ENCODE assay signal across 24 mouse cellular contexts in the genomic region with DNA sequence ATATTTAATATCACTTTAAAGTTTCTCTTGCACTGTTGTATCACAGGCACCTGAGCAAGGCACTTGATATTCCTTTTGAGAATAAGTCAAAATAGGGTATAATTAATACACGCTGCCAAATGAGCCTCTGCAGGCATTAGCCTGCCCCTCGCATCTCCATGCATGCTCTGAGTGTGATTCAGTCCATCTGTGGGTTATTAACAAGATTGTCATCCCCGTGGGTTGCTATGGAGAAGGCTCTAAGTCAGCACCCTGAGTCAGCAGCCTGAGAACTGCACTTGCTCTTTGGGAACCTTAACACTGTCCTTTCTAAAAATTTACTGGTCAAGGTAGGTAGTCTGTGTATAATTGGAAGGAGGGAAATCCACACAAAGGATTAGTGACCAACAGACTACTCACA.
DNase-seq lines count a peak whose midpoint lies in the region; ATAC-seq lines count a peak whose summit lies in the region.
"Had no signal": no experiment of that assay in that cellular context is flagged by ENCODE, and none has a peak within 500 bp of the region (broad histone marks: within the 10 kb centered on the region; RNA-seq: fewer than 3 reads in every experiment).

No protein-coding gene starts in this region.

- no peaks in the 10 kb centered on the region for H3K36me3 ChIP-seq in forebrain, embryonic 16.5 days (ENCODE audit: control insufficient read depth, insufficient read depth)
- H3K36me3 ChIP-seq in forebrain, embryonic 11.5 days (ENCODE audit: control insufficient read depth, insufficient read depth, low read length) = no peaks in the 10 kb centered on the region
- H3K36me3 ChIP-seq: embryonic facial prominence, embryonic 10.5 days; forebrain, embryonic 10.5 days; G1E; hindbrain, embryonic 13.5 days; intestine, embryonic 15.5 days; liver, embryonic 13.5 days; midbrain, embryonic 13.5 days had no signal

- no peak overlapping the region for H3K4me2 ChIP-seq in forebrain, embryonic 16.5 days (ENCODE audit: low read length)
- no peak overlapping the region for H3K4me2 ChIP-seq in forebrain, embryonic 11.5 days (ENCODE audit: low read depth, low read length, severe bottlenecking)
- H3K4me2 ChIP-seq: hindbrain, embryonic 13.5 days; intestine, embryonic 15.5 days; liver, embryonic 13.5 days; midbrain, embryonic 13.5 days had no signal

- H3K4me3 ChIP-seq in forebrain, embryonic 16.5 days (replicated peaks; ENCODE audit: low read length) = no peak overlapping the region
- H3K4me3 ChIP-seq in forebrain, embryonic 11.5 days (ENCODE audit: low read depth, low read length) = no peak overlapping the region
- H3K4me3 ChIP-seq: embryonic facial prominence, embryonic 10.5 days; forebrain, embryonic 10.5 days; gastrocnemius, adult 2 months; hindbrain, embryonic 13.5 days; intestine, embryonic 15.5 days; liver, embryonic 13.5 days; midbrain, embryonic 13.5 days; myocyte had no signal

- no peak for DNase-seq in forebrain, embryonic 11.5 days (ENCODE audit: low spot score)
- DNase-seq in layer of hippocampus, adult 9-11 months = peak; percentile 34
- DNase-seq in layer of hippocampus, postnatal 10 days (ENCODE audit: low spot score in 2 of 2) = no peak
- DNase-seq in NIH3T3 (ENCODE audit: low read depth) = peak; percentile 9
- peak; percentile 26 to 28 for DNase-seq in layer of hippocampus, postnatal 36 days
- DNase-seq in ovary, postnatal 14 days (ENCODE audit: low spot score) = no peak
- DNase-seq: adrenal gland, adult 8-10 months; cerebellum, adult 9-10 months; gastrocnemius, adult 2 months; kidney, adult 8-10 months; kidney, postnatal 10 days; liver, embryonic 13.5 days; lung, adult 2 months; right cerebral cortex, postnatal 14 days had no signal

- peak; percentile 61; the same call in 1 of the 2 replicates for ATAC-seq in forebrain, embryonic 16.5 days
- ATAC-seq in forebrain, embryonic 11.5 days (replicated peaks; ENCODE audit: low FRiP score) = no peak
- ATAC-seq: activated CD4-positive, CD25-positive, alpha-beta regulatory T cell, adult 4 months; intestine, embryonic 15.5 days; midbrain, embryonic 13.5 days had no signal

- no peaks in the 10 kb centered on the region for H3K9me3 ChIP-seq in forebrain, embryonic 16.5 days (ENCODE audit: control insufficient read depth, low read length)
- no peaks in the 10 kb centered on the region for H3K9me3 ChIP-seq in forebrain, embryonic 11.5 days (ENCODE audit: control insufficient read depth, low read length)
- H3K9me3 ChIP-seq: embryonic facial prominence, embryonic 10.5 days; forebrain, embryonic 10.5 days; hindbrain, embryonic 13.5 days; intestine, embryonic 15.5 days; liver, embryonic 13.5 days; midbrain, embryonic 13.5 days had no signal

- H3K4me1 ChIP-seq in forebrain, embryonic 16.5 days (replicated peaks; ENCODE audit: control insufficient read depth, insufficient read depth, low read length) = no peaks in the 10 kb centered on the region
- H3K4me1 ChIP-seq in forebrain, embryonic 11.5 days (replicated peaks; ENCODE audit: control insufficient read depth, insufficient read depth, low read length) = no peaks in the 10 kb centered on the region
- H3K4me1 ChIP-seq: embryonic facial prominence, embryonic 10.5 days; forebrain, embryonic 10.5 days; hindbrain, embryonic 13.5 days; intestine, embryonic 15.5 days; liver, embryonic 13.5 days; midbrain, embryonic 13.5 days had no signal

- no peaks in the 10 kb centered on the region for H3K27me3 ChIP-seq in forebrain, embryonic 16.5 days (replicated peaks; ENCODE audit: control insufficient read depth, insufficient read depth, low read length)
- H3K27me3 ChIP-seq in forebrain, embryonic 11.5 days (ENCODE audit: control insufficient read depth, insufficient read depth, low read length) = no peaks in the 10 kb centered on the region
- H3K27me3 ChIP-seq: CH12.LX; hindbrain, embryonic 13.5 days; intestine, embryonic 15.5 days; liver, embryonic 13.5 days; midbrain, embryonic 13.5 days had no signal

- H3K9ac ChIP-seq in forebrain, embryonic 16.5 days (replicated peaks; ENCODE audit: low read depth, low read length) = no peak overlapping the region
- H3K9ac ChIP-seq in forebrain, embryonic 11.5 days (ENCODE audit: low read length) = no peak overlapping the region
- H3K9ac ChIP-seq: hindbrain, embryonic 13.5 days; intestine, embryonic 15.5 days; liver, embryonic 13.5 days; midbrain, embryonic 13.5 days had no signal

- WGBS in forebrain, embryonic 16.5 days = 67% methylated on average over 3 of the region's 3 CpGs
- 66% methylated on average over 3 of the region's 3 CpGs for WGBS in forebrain, embryonic 11.5 days

- no peak overlapping the region for H3K27ac ChIP-seq in forebrain, embryonic 16.5 days (ENCODE audit: low read length)
- H3K27ac ChIP-seq in forebrain, embryonic 11.5 days (ENCODE audit: low read depth, low read length) = no peak overlapping the region
- H3K27ac ChIP-seq: embryonic facial prominence, embryonic 10.5 days; forebrain, embryonic 10.5 days; gastrocnemius, adult 2 months; hindbrain, embryonic 13.5 days; intestine, embryonic 15.5 days; liver, embryonic 13.5 days; midbrain, embryonic 13.5 days had no signal

Comparison
In these comparisons a context has a peak if more than half of its experiments do, and no peak if none do; other contexts are left out.
1. DNase-seq: peak in layer of hippocampus, adult 9-11 months (single experiment), NIH3T3 (single experiment) and layer of hippocampus, postnatal 36 days (2 of 2); none in forebrain, embryonic 11.5 days (single experiment), layer of hippocampus, postnatal 10 days (0 of 2) and ovary, postnatal 14 days (single experiment).